Mouse (Mus musculus): ENCODE results near the gene Muc5b.

Gene Muc5b

DNA sequence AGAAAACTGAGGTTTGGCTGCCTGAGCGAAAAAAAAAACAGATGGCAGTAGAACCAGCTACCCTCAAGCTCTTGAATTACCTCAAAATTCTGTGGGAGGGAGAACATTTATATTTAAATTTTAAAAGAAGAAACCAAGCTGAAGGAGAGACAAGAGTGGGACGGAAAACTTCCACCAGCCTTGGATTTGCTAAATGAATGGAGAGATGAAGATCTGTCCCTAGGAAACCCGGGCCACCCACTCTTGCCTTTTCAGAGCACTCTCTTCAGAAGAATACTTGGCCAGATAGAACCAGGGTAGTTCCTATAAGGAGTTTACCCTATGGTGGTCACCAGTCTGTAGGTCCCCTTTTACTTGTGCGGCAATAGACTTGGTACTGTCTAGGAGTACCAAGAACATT, 63.9 kb downstream of the Muc5b start:
- peak; percentile 84 for DNase-seq (ENCODE audit: low read depth, low spot score)

DNA sequence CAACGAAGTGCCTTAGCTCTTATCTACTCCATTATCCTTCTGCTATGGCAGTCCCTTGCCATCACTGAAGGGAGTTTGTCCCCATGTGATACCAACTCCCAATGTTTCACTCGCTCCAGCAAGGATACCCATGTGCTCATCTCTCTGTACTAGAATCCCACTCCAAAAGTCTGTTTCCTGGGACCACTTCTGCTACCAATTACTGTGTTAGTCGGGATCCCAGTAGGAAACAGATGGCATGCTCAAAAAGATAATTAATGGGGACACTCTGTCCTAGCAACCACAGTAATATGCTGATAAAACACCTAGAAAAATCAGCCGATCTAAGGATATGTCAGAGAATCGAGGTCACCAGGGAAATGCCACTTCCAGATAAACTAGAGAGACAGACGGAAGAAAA, 69.7 kb downstream of the Muc5b start:
- DNase-seq (ENCODE audit: low read depth, low spot score): no peak

- DNase-seq (ENCODE audit: low read depth, low spot score): no peak
These were observed 72.4 kb downstream of the Muc5b start for GRCm38 (mm10) chr7:141911305-141911704.

DNA sequence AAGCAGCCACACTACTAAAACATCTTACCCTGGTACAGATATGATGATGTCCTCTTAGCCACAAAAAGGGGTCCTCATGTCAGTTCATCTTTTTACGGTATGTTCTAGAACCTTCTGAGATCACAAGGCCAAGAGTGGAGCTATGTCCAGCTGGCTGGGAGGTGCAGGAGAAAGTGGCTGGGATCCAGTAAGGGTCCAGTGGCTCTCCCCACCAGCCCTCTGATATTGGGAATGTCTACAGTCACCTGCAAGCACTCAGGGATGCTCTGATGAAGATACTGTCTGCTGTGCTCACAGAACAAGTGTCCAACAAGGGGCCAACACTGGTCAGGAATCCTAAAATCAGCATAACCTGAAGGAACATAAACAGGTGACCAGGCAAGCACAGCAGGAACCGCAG, 79.5 kb downstream of the Muc5b start, which contains the start of gene Tollip:
Tollip (minus strand) TSS at position 101 of the 400 bp plus-strand sequence.
- DNase-seq (ENCODE audit: low read depth, low spot score): no peak
